Mouse (Mus musculus): ENCODE results near the gene Rab7b.

The Rab7b gene

DNA sequence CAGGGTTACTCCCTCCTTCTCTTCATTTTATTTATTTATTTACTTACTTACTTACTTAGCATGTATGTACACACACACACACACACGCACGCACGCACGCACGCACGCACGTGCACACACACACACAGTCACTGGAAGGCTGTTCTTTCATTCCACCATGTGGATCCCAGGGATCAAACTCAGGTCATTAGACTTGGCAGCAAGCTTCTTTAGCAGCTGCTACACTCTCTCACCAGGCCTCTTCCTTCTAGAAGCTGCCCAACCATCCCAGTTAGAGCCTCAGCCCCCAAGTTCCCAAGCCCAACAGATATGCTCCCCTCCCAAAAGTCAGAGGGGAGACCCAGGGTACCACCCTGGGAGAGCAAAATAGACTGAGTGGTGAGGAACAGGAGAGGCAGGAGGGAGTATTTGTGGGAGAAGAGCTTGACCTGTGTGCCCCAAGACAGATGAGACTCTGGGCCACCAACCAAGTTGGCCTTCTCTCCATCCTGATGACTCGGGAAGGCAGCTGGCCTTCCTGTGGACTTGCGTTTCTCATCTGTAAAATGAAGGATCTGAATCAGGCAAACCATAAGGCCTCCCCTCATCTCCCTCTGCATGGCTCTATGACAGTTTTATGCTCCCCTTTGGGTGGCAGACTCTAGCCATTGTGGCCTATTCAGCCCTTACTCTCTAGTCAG is 51.1 kb downstream of the Rab7b start:
- no peak for DNase-seq

DNA sequence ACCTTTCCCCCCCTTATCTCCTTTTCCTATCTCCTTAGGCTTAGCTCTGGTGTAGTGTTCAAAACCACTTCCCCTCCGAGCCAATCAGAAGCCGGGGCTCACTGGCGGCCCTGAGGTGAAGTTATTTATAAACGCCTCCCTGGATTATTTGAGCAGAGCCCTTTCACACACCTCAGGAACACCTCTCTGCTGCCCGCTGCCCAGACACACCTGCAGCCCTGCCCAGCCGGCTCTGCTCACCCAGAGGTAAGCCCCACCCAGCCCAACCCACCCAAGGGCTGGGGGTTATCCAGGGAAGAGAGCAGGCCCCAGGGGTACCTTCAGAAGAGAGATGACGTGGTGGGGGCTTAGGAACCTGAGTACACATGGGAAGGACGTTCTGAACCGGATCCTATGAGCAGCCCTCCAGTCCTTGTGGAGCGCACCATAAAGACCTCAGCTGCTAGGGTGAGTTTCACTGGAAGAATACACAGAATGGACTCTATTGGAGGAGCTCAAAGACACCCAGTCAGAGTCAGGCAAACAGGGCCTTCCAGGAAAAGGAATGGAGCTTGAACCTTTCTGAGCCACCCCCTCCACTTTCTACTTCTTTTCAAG is 55.5 kb downstream of the Rab7b start, which contains the start of gene Slc26a9:
Gene Slc26a9 (plus strand): TSS at position 155 of the 597 bp plus-strand sequence.
- no peak for DNase-seq

DNA sequence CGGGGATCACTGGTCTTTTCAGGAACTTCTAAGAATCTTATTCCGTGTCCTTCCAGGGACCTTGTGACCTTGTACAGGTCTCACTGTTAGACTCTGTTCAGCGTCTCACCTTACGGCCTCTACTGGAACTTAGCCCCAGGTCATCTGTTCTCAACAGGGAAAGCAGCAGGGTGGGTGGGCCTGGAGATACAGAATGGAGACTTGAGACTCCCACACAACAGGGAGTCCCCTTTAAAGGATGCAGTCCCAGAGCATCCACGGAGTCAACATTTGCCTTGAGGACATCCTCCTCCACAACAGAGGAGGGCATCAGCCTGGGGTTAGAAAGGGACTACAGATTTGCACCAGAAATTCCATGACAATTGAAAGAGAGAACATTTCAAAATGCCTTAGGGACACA is 56.9 kb downstream of the Rab7b start:
- DNase-seq = no peak

DNA sequence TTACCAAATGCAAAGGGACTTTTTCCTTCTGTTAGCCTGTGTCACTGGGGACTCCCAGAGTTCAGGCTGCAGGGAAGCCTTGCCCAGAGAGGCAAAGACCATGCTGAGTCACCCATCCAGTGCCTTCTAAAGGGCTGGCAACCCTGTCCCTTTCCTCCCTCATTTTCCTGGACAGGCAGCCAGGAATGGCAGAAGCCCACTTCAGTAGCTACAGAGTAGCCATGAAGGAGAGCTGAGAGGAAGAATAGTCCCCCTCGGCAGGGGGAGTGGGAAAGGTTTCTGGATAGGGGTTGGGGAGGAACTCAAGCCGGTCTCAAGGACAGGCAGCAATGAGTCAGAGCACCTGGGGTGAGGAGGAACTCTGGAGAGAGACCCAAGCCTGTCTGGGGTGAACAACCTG is 59.3 kb downstream of the Rab7b start:
- no peak for DNase-seq

DNA sequence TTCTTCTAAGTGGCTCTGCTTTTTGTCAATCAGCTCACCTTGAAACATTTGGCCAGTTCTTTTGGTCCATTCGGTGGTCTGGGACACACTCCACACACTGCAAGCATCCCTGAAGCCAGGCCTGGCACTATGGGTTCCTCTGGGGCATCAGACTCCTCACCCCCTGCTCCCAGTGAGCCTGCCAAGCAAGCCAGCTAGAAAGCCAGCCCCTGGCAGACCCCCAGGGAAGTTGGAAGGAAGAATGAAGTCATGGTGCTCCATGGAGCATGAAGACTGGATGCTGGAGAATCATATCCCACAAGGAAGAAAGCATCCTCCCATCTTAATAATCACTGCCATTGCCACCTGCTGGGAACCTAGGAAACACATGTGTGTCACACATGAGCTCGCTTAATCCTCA is 60.1 kb downstream of the Rab7b start:
- no peak for DNase-seq

DNA sequence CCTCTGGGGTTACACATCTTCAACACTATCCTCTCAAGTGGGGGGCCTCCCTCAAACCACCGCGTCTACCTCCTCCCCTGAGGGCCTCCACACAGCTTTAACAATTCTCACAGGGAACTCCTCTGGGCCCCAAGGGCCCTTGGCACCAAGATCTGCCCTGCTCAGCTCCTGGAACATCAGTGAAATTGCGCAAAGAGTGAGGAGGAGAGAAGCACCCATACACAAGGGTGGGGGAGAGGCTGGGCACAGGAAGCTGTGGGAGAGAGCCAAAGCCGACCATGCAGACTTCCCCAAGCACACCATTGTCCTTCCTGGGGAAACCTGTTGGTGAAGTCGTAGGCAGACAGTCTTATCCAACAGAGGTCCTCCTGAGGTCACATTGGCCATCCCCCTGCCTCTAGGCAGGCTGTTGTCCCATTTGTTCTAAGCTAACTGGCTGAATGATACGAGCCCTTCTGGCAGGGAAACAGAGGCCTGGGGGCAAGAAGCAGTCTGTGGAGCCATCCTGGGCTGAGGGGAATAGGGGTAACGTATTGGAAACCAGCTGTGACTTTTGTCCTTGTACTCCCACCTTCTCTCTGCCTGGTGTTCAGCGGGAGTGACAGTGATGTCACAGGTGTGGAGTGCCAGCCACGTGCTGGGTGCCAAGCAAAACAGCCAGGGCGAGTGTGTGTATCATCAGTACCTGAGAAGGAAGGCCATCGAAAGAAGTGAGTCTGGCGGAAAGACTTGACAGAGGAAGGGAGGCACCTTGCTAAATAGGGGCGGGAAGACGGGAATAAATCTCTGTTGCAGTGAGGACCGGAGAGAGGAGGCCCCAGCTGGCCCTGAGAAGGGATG is 61.4 kb downstream of the Rab7b start:
- DNase-seq = no peak

DNA sequence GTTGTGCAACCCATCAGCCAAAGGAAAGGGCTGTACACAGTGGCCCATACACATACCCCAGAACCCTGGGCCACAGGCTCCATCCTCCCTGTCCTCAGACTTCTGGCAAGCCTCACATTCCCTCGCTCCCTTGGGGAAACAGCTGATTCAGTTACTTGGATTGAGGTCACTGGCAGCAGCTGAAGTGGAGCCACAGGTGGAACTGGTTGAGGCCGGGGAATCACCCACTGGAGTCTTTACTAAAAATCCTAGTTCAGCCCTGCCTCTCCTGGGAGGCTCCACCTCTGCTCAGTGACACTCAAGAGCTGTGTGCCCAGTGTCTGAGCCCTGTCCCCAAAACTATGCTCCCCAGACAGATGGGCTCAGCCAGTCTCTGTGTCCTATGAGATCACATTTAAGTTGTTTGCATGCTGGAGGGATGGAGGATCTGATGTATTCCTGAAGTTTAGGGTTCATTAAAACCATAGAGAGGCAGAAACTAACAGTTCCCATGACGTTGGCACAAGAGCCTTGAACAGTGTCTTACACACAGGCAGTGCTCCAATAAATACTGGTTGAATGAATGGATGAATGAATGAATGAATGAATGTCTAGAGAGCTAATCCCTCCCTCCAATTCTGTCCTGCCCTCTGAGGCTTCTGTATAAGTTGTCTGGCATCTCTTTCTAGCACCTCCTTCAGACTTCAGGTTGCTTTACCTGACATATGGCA is 62.8 kb downstream of the Rab7b start:
- no peak for DNase-seq

DNA sequence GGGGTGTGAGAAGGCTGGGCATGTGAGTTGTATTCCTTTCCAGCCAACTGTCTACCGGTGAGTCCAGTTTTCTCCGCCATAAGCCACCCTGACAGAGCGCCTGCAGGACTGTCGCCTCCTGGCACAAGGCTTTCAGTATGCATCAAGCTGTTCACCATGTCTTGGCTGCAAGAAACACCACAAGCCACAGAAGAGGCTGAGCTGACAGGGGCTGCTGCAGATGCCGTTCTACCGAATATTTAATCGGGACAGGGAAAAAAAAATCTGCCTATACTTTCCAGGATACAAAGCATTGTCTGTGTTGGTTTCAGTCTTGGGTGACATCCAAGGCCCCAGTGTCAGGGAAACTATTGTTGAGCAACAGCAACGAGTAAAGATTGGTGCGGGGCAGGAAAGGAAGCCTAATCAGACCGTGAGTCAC is 63.4 kb downstream of the Rab7b start:
- DNase-seq = no peak

DNA sequence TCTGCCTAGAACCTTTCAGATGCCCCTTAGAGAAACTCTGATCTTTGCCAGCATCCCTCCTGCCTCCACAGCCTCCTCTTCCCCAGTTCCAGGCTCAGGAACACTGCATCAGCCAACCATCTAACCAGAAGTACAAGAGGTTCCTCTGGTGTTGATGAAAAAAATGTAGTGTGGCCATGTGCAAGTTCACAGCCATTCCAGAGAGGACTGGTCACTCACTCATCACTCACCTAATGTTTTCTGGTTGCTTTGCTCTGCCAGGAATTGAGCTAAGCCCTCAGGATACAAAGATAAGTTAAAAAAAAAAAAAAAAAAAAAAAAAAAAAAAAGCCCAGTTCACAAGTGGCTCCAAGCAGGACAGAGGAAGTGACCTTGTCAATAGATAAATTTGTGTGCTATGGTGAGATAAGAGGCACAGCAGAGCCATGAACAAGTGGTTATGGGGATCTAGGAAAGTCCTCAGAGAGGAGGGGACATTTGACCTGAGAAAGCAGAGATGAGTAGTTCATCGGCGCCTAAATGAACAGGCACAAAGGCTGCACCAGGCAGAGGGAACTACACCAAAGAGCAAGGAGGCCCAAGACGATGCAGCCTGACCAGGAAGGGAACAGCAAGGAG is 65.8 kb downstream of the Rab7b start:
- no peak for DNase-seq

DNA sequence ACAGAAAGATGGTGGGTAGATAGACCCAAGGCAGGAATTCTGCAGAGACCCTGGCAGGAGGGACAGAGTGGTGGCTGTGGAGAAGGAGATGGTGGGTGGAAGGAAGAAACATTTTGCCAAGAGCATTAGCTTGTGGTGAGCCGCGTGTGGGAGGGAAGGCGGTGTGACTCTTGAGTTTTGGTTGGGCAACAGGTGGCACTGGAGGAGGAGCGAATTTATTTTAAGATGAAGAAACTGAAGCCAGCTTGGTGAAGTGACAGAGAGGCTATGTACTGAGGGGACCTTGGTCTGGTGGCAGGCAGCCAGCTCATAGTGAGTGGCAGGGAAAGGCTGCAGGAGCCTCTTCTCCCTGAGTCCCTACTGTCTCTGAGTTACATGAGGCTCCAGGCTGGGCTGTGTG is 66.4 kb downstream of the Rab7b start:
- DNase-seq = peak; percentile 62

DNA sequence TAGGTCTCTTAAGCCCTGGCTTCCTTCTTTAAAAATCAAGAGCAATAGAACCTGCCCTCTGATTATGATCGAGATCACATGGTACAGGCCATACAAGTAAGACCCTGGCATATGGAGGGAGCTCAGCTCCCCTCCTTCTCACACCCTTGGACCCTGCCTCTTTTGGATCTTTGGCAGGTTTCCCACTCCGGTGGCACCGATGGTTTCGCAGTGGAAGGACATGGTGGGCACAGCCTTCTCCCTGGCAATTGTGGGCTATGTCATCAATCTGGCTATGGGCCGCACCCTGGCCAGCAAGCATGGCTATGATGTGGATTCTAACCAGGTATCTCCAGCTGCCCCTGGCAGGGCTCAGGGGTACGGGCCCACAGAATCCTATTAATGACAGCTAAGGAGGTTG is 68.7 kb downstream of the Rab7b start:
- no peak for DNase-seq

DNA sequence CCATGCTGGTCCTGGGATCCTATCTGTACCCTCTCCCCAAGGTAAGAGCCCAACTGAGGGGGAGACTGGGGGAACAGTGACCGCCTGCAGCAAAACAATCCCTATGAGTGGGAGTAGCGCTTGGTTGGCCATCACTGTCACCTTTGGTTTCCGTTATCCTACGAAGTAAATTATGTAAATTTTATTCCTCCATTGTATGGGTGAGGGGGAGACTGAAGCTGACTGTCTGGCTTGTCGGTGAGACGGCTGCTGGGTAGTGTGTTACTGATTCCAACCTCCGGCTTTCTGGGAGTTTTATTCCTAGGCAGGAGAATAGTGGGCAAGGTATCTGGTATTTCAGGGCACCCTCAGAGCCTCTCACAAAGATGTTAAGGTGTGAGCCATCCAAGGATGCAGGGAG is 70.3 kb downstream of the Rab7b start:
- no peak for DNase-seq

DNA sequence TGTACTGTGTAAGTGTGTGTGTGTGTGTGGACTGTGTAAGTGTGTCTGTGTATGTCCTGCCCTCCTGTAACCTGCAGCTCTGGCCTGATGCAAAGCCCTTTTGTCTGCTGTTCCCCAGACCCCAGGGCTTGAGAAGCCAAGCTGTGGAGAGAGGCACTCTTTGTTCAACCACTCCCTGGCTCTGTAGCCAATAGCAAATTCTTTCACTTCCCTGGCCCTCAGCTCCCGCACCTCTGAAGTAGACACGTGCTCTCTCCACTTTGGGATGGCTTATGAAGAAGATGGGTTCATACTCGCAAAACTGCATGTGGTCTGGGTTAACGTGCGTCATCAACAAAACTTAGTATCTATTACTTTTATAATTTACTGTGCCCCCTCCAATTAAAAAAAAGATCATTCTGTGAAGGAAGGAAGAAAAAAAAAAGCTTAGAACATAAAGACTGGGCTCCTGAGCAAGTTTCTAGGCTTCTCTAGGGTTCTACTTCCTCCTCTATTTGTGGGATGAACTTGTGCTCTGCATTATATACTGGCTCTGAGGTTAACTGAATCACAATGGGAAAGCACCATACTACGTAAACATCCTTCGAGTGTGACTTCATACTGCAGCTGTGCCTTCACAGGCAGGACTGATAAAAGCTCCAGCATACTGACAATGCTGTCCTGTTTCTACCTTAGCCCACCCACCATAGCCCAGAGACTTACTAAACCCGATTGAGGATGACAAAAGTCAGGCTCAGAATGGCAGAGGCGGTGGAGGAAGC is 71.4 kb downstream of the Rab7b start:
- DNase-seq = no peak

DNA sequence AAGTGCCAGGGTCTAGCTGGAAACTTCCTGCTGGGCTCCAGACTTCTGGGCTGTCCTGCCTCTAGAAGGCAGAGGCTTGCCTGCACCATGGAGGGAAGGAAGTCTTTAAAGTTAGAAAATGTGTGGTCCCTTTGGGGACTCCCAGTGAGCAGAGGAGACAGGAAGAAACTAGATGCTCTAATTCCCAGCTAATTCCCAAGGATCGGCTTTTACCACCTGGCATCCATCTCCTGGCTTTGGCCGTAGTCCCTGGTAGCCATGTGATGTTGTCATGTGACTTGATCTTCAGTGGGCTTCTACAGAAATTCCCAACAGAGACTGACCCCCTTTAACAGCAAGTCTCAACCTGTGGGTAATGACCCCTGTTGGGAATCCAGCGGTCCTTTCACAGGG is 71.9 kb downstream of the Rab7b start:
- DNase-seq = no peak

DNA sequence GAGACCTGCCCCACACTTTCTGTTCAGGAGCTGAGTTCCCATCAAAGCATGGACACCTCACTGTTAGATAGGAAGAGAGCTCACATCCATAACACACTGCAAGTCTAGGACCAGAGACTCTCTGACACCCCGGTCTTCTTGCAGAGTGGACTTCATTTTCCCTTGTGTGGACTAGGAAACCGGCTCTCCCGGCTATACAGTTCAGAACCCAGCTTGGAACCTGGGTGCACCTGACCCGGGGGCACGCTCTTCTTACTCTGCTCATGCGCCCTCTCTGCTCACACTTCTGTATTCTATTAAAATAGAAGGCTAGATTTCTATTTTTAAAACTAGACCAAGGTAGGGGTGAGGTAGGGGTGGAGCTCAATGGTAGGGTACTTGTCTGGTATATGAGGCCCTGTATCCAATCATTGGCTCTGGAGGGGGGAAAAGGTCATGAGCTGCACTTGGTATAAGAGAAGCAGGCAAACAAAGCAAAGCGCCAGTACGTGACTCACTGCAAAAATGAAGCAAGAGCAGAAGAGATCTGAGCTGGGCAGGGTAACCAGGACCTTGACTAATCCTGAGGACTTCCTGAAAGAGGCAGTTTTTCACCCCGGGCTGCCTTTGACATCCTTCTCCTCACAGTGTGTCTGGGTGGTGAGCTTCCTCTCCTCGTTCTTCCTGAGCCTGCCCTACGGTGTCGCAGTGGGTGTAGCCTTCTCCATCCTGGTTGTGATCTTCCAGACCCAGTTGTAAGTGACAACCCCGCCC is 72.8 kb downstream of the Rab7b start:
- no peak for DNase-seq

DNA sequence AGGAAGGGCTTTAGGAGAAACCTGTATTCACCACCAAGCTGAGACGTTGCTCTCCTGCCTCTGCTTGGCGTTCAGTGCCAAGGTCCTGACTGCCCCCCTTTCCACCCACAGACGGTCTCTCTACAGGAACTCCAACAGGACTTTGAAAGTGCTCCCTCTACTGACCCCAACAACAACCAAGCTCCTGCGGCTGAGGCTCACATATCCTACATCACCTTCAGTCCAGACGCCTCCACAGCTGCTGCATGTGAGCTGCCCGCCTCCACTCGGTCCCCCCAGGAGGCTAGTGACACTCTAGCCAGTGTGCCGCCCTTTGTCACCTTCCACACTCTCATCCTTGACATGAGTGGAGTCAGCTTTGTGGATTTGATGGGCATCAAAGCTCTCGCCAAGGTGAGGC is 75.2 kb downstream of the Rab7b start:
- DNase-seq = no peak

DNA sequence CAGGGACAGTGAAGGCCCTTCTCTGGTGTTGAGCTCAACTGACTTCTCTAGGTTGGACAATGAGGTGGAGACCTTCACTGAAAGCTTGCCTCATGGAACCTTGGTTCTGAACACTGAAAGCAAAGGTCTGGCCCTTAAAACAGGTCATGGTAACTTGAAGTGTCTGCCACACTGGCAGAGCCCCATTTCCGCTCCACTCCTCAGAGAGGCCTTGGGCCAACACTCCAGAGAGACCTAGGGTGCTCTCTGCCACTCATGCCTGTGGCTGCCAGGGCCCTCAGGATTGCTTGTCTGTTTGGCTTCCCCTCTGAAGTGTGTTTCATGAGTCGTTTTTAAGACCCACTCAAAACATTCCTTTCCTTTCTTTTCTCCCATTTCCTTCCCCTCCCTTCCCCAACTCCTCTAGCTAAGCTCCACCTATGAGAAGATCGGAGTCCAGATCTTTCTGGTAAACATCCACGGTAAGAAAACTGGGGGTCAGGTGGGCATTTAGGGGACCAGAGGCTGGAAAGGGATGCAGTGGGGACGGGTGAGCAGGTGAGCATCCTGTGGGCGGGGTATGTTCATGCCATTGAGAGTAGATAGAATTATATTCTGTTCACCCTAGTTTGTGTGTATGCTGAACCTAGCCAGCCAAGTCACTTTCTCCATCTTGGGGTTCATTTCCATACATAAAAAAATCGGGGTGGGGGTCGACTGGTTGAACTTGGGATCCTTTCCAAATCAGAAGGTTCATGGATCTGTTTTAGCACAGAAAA is 76.3 kb downstream of the Rab7b start:
- DNase-seq = no peak

Measured in right cerebral cortex, postnatal 14 days (tissue).